Mouse (Mus musculus) embryonic stem cell, embryonic (primary cell): ENCODE data around the gene Sspo.

Experiments used
- CTCF ChIA-PET, 4 experiments: fragments of 300-600 bp in 2 of 4; fragments of 350-600 bp in 2 of 4; sonication (Branson Sonifier 250); formaldehyde crosslinking; loops; one replicate each; lab custom pipeline; 2022; ENCODE audit warnings: inconsistent platforms in 2 of 4; lab: Charles Lee
- POLR2A ChIA-PET, 4 experiments: fragments of 300-600 bp in 2 of 4; fragments of 350-600 bp in 2 of 4; sonication (Branson Sonifier 250); formaldehyde crosslinking; loops; one replicate each; lab custom pipeline; 2022; ENCODE audit warnings: antibody characterized with exemption in 4 of 4, inconsistent platforms in 1 of 4; lab: Charles Lee

Gene Sspo

DNA sequence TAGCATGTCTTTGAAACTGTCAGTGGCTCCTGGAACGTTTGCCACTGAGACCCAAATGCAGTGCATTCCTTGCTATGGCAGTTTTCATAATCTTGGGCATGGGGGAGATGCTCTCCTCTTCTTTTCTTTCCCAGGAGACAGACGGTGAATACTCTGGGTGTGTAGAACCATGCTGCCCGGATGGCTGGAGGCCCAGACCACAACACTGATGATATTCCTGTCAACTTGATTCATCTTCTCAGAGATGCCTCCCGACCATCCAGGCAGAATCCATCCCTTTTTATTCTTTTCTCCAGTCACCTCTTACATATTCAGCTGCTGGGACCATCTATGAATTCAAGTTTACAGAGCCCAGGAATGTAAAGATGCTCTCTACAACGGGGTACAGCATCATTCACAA, 17.3 kb upstream of the Sspo start:
- POLR2A ChIA-PET, result no interaction called here
- CTCF ChIA-PET, result no interaction called here

DNA sequence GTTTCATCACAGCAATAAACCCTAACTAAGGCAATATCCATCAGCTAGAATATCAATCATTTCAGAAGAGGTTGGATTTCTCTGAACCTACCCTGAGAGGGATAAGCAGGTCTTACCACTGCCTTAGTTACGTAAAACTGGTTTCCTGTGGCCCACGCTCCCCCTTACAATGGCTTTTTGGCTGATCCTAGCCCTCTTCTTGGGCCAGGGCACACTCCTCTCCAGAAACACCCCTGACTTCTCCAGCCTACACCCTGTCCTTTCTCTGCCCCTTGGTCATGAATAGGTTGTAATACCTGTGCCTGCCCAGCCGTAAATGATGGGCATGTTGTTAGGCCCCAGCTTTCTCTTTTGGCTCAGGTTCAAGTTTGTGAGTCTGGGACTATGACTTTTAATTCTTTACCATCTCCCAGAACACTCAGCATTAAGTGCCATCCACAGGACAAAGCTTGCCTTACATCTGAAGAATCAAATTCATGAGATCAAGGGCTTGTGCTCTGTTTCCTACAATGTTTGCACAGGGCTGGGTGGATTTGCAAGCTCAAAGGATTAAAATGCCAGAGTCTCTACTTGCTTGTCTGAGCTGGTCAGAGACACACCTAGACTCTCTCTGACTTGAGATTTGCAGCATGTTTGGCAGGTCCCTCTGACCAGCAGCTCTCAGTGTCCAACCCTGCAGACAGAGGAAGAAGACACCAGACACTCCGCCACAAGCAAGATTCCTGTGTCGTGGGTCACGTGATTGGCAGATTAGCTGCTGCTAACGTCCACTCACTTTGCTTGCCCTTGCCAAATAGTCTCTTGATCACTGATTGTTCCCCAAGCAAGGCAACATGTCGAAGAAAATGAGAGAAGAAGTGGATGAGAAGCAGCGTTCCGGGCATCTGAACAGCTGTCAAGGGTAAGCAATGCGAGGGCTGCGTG, 14.9 kb upstream of the Sspo start:
- POLR2A ChIA-PET, result interaction anchor here in 2 of 4 experiments (1.2 to 1.8 kb wide), 3 partner anchors 9 to 73 kb away, joined by 3 to 8 read pairs (median 4); partner anchors contain the start of gene Zfp467 (in 1 of the 2)
- CTCF ChIA-PET, result interaction anchor here in 1 of 4 experiments (1.1 kb wide), 1 partner anchor 8 kb away, joined by 3 read pairs; no protein-coding TSS in a partner anchor

- POLR2A ChIA-PET, result interaction anchor here in 3 of 4 experiments (0.5 to 1.8 kb wide), 6 partner anchors 8 to 418 kb away, joined by 3 to 8 read pairs (median 4); partner anchors contain the start of genes Krba1 (in 1 of the 3) and Zfp467 (in 1 of the 3)
Observed at GRCm38 (mm10) chr6:48434651-48435050, 13.4 kb upstream of the Sspo start.

DNA sequence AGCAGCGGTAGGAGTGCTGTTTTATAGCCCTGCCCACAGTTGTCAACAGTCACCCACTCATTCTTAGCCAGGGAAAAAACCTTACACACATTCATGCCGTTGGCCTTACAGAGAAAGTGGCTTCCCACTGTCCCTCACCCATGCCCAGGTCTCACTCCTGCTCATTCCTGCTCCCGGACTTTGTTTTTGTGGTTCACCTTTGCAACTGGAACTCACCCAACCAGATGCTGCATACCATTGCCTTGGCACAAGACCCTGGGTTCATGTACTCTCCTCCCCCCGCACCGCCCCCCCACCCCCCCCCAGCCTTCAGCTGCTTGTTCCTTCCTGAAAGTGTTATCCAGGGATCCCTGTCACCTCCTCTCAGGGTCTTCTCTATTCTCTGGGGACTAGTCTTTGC, 12.9 kb upstream of the Sspo start:
- ChIA-PET CTCF (no interaction called here), POLR2A (interaction anchor here in 2 of 4 experiments (0.5 to 1.8 kb wide), 4 partner anchors 8 to 419 kb away, joined by 3 to 8 read pairs (median 4); partner anchors contain the start of genes Krba1 (in 1 of the 2) and Zfp467 (in 1 of the 2))

More at GRCm38 (mm10) chr6:48434651-48435050, 13.4 kb upstream of the Sspo start:
- CTCF ChIA-PET, result no interaction called here

GRCm38 (mm10) chr6:48435706-48436349, 12.2 kb upstream of the Sspo start:
- CTCF ChIA-PET, result no interaction called here
- POLR2A ChIA-PET, result interaction anchor here in 2 of 4 experiments (0.6 to 1.4 kb wide), 3 partner anchors 8 to 40 kb away, joined by 3 to 7 read pairs (median 3); partner anchors contain the start of gene Krba1 (in 1 of the 2)

DNA sequence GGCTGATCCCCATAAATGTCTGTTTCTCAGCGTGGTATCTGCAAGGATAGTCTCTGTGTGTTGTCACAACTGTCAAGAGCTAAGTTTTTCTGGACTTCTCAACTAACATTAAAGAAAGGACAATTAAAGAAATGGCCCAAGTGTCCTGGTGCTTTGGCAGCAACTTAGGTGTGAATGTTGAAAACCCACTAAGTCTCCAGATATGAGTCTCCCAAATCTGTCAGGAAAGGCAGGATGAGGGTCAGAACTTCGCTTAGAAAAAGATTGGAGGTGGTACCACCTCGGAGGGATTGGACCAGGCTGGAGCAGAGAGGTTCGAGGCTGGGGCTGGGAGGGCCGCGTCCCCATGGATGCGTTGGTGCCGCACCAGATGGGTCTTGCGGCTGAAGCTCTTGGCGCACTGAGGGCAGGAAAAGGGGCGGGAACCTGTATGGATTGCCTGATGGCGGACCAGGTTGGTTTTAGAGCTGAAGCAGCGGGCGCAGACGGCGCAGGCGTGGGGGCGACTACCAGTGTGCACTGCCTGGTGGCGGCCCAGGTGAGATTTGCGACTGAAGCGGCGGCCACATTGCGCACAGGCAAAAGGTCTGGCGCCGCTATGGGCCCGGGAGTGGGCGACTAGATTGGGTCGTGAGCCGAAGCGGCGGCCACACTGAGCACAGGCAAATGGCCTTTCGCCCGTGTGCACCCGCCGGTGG, 10.2 kb upstream of the Sspo start:
- ChIA-PET POLR2A (interaction anchor here in 2 of 4 experiments (0.9 to 1.8 kb wide), 5 partner anchors 33 to 600 kb away, joined by 3 to 4 read pairs (median 3); partner anchors contain the start of genes Atp6v0e2 (in 1 of the 2) and Krba1 (in 1 of the 2)), CTCF (interaction anchor here in 1 of 4 experiments (0.6 kb wide), 1 partner anchor 260 kb away, joined by 3 read pairs; no protein-coding TSS in a partner anchor)

GRCm38 (mm10) chr6:48438475-48439125, 9.4 kb upstream of the Sspo start:
- ChIA-PET POLR2A (interaction anchor here in 2 of 4 experiments (0.9 to 1.8 kb wide), 4 partner anchors 91 to 600 kb away, joined by 3 to 4 read pairs (median 3); partner anchors contain the start of gene Atp6v0e2 (in 1 of the 2)), CTCF (interaction anchor here in 1 of 4 experiments (0.6 to 1.2 kb wide), 2 partner anchors 13 to 260 kb away, joined by 3 read pairs; no protein-coding TSS in a partner anchor)

DNA sequence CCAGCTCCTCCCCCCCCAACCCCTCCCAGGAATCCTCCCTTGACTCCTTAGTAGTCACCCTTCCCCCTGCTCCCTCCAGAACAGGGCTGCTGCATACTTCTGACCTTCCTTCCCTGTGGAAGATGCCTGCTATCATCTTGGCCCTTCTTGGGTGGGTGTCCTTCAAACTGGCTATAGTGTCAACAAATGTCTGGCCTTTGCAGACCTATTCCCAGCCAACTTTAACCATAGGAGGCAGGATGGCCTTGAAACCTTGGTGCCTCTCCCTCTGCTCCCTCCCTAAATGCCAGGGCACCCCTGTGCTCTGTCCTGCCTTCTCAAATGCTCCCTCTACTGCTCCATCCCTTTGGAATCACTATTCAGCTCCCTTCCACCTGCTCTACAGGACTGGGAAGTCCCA, 8.4 kb upstream of the Sspo start:
- CTCF ChIA-PET, result interaction anchor here in 1 of 4 experiments (0.5 to 1.2 kb wide), 2 partner anchors 14 to 262 kb away, joined by 3 read pairs; no protein-coding TSS in a partner anchor
- POLR2A ChIA-PET, result interaction anchor here in 2 of 4 experiments (0.9 to 1.0 kb wide), 3 partner anchors 8 to 162 kb away, joined by 3 read pairs; partner anchors contain the start of gene Sspo (in 1 of the 2)

DNA sequence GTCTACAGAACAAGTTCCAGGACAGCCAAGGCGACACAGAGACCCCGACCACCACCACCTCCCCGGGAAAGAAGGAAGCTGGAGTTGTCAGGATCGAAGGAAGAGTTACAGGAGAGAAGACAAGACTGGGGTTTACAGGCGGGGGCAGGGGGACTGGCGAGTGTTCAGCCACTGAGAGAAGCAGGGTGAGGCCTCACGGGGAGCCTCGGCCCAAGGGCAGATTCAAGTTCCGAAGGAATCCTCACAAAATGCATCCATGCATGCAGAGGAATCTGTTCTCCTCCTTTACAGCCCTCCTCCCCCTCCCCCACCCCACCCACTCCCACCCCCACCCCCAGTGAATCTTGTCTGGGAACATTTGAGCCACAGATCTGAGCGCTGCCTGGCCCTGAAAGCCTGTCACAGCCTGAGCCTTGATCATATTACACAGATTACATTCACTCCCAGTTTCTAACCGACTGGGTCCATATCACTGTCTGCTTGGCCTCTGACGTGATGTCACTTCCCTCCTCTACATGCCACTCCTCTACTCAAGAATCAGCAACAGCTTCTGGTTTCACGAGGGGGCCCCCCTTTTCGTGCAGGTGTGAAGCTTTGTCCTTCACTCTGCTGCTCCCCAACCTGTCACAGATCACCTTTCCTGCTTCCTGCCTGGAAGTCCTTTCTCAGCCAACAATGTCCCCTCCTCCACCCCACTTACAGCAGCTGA, 7.6 kb upstream of the Sspo start:
- CTCF ChIA-PET, result no interaction called here
- POLR2A ChIA-PET, result interaction anchor here in 2 of 4 experiments (0.6 to 1.0 kb wide), 3 partner anchors 21 to 46 kb away, joined by 3 read pairs; no protein-coding TSS in a partner anchor

- POLR2A ChIA-PET, result interaction anchor here in 3 of 4 experiments (0.6 to 2.9 kb wide), 11 partner anchors 8 to 1959 kb away, joined by 3 to 11 read pairs (median 3); partner anchors contain the start of genes Krba1 (in 1 of the 3) and Zfp775 (in 1 of the 3)
- CTCF ChIA-PET, result interaction anchor here in 1 of 4 experiments (0.6 kb wide), 1 partner anchor 91 kb away, joined by 6 read pairs; no protein-coding TSS in a partner anchor
Observed at GRCm38 (mm10) chr6:48443592-48444309, 4.3 kb upstream of the Sspo start.

DNA sequence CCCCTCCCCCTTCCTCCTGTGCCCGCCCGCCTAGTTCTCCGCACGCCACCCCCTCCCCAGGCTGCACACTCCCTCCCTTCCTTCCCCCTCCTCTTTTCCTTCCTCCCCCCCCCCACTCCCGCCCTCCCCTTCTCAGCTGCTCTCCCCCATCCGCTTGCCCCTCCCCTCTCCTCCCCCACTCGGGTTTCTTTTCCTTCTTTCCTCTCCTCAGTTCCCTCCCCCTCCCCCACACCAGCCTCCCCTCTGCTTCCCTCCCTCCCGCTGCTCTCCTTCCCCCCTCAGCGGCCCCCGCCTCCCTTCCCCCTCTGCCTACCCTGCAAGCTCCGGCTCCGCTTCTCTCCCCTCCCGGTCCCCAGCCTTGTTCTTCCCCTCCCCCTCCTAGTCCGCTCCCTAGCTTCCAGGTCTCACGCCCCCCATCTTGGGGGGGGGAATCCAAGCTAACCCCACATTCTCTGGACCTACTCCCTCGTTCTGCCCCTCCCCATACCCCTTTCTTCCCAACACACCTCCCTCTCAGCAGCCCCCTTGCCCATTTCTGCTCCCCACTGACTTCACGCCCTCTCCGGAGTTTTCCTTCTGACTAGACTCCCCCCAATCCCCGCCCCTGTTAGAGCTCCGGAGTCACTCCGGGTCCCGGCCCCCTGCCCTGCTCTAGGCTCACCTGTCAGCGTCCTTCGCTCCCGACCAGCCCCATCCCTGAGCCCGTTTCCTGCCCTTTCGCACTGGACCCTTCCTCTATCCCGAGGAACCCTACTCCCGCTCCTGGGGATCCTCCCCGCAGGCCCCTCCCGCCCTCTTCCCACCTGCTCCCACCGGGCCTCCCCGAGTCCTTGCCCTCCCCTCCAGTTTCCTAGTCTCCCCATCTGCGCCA, 3.5 kb upstream of the Sspo start:
- ChIA-PET POLR2A (interaction anchor here (0.6 to 2.9 kb wide), 20 partner anchors 8 to 1958 kb away, joined by 3 to 11 read pairs (median 3); partner anchors contain the start of genes Krba1 (in 1 of the 4) and Zfp775 (in 1 of the 4)), CTCF (interaction anchor here in 2 of 4 experiments (0.6 kb wide), 3 partner anchors 47 to 175 kb away, joined by 3 to 8 read pairs (median 6); no protein-coding TSS in a partner anchor)

DNA sequence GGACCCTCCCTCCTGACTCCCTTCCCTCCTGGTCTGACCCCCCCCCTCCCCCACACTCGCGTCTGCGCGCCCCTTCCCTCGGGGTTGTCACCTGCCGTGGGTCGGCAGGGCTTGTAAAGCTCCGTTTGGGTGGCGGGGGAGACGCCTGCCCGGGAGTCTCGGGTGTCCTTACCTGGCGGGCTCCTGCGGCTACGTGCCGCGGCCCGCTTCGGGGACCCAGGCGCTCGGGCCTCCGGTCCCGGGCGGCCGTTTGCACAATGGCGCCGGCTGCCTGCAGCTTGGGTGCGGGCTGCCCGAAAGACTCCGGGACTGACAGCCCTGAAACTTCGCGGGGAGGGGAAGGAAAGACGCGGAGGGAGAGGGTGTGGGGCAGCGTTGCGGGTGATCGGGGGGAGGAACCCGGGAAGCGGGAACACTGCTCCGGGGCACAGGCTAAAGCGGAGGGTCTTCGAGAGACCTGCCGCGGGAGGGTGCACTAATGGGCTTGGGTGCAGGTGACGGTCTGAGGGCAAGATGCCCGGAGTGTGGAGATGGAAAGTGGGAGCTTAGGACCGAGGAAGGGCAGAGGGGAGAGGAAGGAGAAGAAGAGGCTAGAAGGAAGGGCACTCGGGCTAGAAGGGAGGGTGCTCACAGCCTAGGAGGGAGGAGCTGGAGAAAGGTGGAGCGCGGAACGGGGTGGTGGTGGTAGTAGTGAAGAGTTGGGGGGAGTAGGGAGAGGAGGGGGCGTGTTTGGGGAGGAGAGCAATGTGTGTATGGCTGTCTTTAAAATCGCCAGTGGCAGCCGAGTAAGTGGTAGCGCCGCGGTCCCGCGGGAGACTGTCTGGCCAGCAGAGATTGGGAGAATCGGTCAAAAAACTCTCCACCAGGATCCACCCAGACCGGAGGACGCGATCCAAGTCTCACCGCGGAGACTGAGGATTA, 2.6 kb upstream of the Sspo start, which contains the start of gene Zfp467:
TSS of gene Zfp467 (minus strand) at position 645 of the 921 bp plus-strand sequence.
- CTCF ChIA-PET, result interaction anchor here in 3 of 4 experiments (0.6 kb wide), 3 partner anchors 46 to 229 kb away, joined by 3 to 8 read pairs (median 4); no protein-coding TSS in a partner anchor

DNA sequence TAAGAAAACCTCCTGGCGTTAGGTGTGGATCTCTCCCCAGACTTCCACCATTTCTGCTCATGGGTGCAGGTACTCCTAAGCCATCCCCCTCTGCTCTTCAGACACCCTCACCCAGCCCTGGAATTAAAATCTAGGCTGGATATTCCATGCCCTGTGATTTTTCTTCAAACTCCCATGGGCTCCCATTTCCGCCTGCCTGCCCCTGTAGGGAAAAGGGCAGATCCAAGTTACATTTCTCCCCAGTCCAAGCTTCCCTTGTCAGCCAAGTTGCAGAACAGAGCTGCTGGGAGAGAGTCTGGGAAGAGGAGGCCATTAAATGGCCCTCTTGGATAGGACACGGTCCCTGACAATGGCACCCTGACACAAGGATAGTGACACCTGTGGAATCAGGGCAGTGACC, 1.8 kb upstream of the Sspo start:
- ChIA-PET CTCF (no interaction called here), POLR2A (interaction anchor here in 2 of 4 experiments (0.7 to 2.6 kb wide), 2 partner anchors 12 to 59 kb away, joined by 7 to 8 read pairs; no protein-coding TSS in a partner anchor)

More for the DNA sequence above, 2.6 kb upstream of the Sspo start, which contains the start of gene Zfp467:
- POLR2A ChIA-PET, result interaction anchor here (0.6 to 2.9 kb wide), 13 partner anchors 9 to 151 kb away, joined by 3 to 11 read pairs (median 4); partner anchors contain the start of gene Krba1 (in 1 of the 4)
